Mouse (Mus musculus): ENCODE results near the gene Tmbim6. TPM values are rescaled to one million over a fixed set of nuclear protein-coding genes. Genes with fewer than 3 reads are reported as not detected.

Gene Tmbim6
- polyA plus RNA-seq, 1 experiment from 2014 or later, result 233 TPM

GRCm38 (mm10) chr15:99420101-99420500 lies 27.4 kb downstream of the Tmbim6 start:
- Histone ChIP-seq H3K4me1 (ENCODE audit: control insufficient read depth, insufficient read depth, low read length) (peaks cover 19% of the 10 kb centered on the region), H3K4me2 (peak overlapping the region; percentile 45), H3K36me3 (ENCODE audit: control insufficient read depth, insufficient read depth, low read length) (peaks cover 10% of the 10 kb centered on the region; the same call in 1 of the 2 replicates), H3K27me3 (ENCODE audit: control insufficient read depth, insufficient read depth, low read length) (no peaks in the 10 kb centered on the region), H3K27ac (ENCODE audit: low read depth, low read length) (peak overlapping the region; percentile 91), H3K9ac (ENCODE audit: low read depth, low read length) (no peak overlapping the region), H3K9me3 (replicated peaks; ENCODE audit: control insufficient read depth, low read length) (no peaks in the 10 kb centered on the region), H3K4me3 (ENCODE audit: low read depth, low read length) (no peak overlapping the region)
- no peak for ATAC-seq (replicated peaks; ENCODE audit: insufficient number of reproducible peaks, low FRiP score, low TSS enrichment)
- WGBS (ENCODE audit: insufficient replicate concordance), result 47% methylated on average over 5 of the region's 5 CpGs

GRCm38 (mm10) chr15:99420521-99421014 lies 27.9 kb downstream of the Tmbim6 start:
- WGBS (ENCODE audit: insufficient replicate concordance), result 14% methylated on average over 12 of the region's 12 CpGs
- Histone ChIP-seq H3K9me3 (replicated peaks; ENCODE audit: control insufficient read depth, low read length) (no peaks in the 10 kb centered on the region), H3K27me3 (ENCODE audit: control insufficient read depth, insufficient read depth, low read length) (no peaks in the 10 kb centered on the region), H3K4me2 (peak overlapping the region; percentile 45), H3K36me3 (ENCODE audit: control insufficient read depth, insufficient read depth, low read length) (peaks cover 10% of the 10 kb centered on the region; the same call in 1 of the 2 replicates), H3K9ac (ENCODE audit: low read depth, low read length) (peak overlapping the region; percentile 49; the same call in 1 of the 2 replicates), H3K4me1 (ENCODE audit: control insufficient read depth, insufficient read depth, low read length) (peaks cover 19% of the 10 kb centered on the region), H3K4me3 (ENCODE audit: low read depth, low read length) (no peak overlapping the region), H3K27ac (ENCODE audit: low read depth, low read length) (peak overlapping the region; percentile 91)
- ATAC-seq (replicated peaks; ENCODE audit: insufficient number of reproducible peaks, low FRiP score, low TSS enrichment), result peak; percentile 43

- no peak overlapping the region; the same call in 1 of the 2 replicates for H3K4me2 ChIP-seq
- peaks cover 10% of the 10 kb centered on the region; the same call in 1 of the 2 replicates for H3K36me3 ChIP-seq (ENCODE audit: control insufficient read depth, insufficient read depth, low read length)
- H3K27ac ChIP-seq (ENCODE audit: low read depth, low read length), result peak overlapping the region; percentile 91
- peaks cover 19% of the 10 kb centered on the region for H3K4me1 ChIP-seq (ENCODE audit: control insufficient read depth, insufficient read depth, low read length)
- no peak for ATAC-seq (replicated peaks; ENCODE audit: insufficient number of reproducible peaks, low FRiP score, low TSS enrichment)
- no peaks in the 10 kb centered on the region for H3K9me3 ChIP-seq (replicated peaks; ENCODE audit: control insufficient read depth, low read length)
- no peak overlapping the region for H3K4me3 ChIP-seq (ENCODE audit: low read depth, low read length)
- WGBS (ENCODE audit: insufficient replicate concordance), result 61% methylated on average over 9 of the region's 9 CpGs
- H3K27me3 ChIP-seq (ENCODE audit: control insufficient read depth, insufficient read depth, low read length), result no peaks in the 10 kb centered on the region
- H3K9ac ChIP-seq (ENCODE audit: low read depth, low read length), result no peak overlapping the region
Measured at GRCm38 (mm10) chr15:99421152-99421551, 28.5 kb downstream of the Tmbim6 start.

GRCm38 (mm10) chr15:99421676-99422075 lies 29.0 kb downstream of the Tmbim6 start:
- H3K4me1 ChIP-seq (ENCODE audit: control insufficient read depth, insufficient read depth, low read length), result peaks cover 17% of the 10 kb centered on the region
- H3K4me2 ChIP-seq, result no peak overlapping the region
- peak overlapping the region; percentile 91 for H3K27ac ChIP-seq (ENCODE audit: low read depth, low read length)
- H3K27me3 ChIP-seq (ENCODE audit: control insufficient read depth, insufficient read depth, low read length), result no peaks in the 10 kb centered on the region
- WGBS (ENCODE audit: insufficient replicate concordance), result 81% methylated on average over 8 of the region's 8 CpGs
- no peak overlapping the region for H3K9ac ChIP-seq (ENCODE audit: low read depth, low read length)
- H3K9me3 ChIP-seq (replicated peaks; ENCODE audit: control insufficient read depth, low read length), result no peaks in the 10 kb centered on the region
- H3K4me3 ChIP-seq (ENCODE audit: low read depth, low read length), result no peak overlapping the region
- H3K36me3 ChIP-seq (ENCODE audit: control insufficient read depth, insufficient read depth, low read length), result peaks cover 13% of the 10 kb centered on the region
- no peak for ATAC-seq (replicated peaks; ENCODE audit: insufficient number of reproducible peaks, low FRiP score, low TSS enrichment)

- no peak overlapping the region for H3K4me3 ChIP-seq (ENCODE audit: low read depth, low read length)
- H3K4me1 ChIP-seq (ENCODE audit: control insufficient read depth, insufficient read depth, low read length), result peaks cover 13% of the 10 kb centered on the region
- no peak for ATAC-seq (replicated peaks; ENCODE audit: insufficient number of reproducible peaks, low FRiP score, low TSS enrichment)
- no peaks in the 10 kb centered on the region for H3K27me3 ChIP-seq (ENCODE audit: control insufficient read depth, insufficient read depth, low read length)
- no peak overlapping the region for H3K9ac ChIP-seq (ENCODE audit: low read depth, low read length)
- H3K36me3 ChIP-seq (ENCODE audit: control insufficient read depth, insufficient read depth, low read length), result peaks cover 19% of the 10 kb centered on the region
- H3K4me2 ChIP-seq, result no peak overlapping the region
- no peaks in the 10 kb centered on the region for H3K9me3 ChIP-seq (replicated peaks; ENCODE audit: control insufficient read depth, low read length)
- H3K27ac ChIP-seq (ENCODE audit: low read depth, low read length), result no peak overlapping the region
- WGBS (ENCODE audit: insufficient replicate concordance), result 87% methylated on average over 23 of the region's 23 CpGs
Measured at GRCm38 (mm10) chr15:99422551-99422950, 29.9 kb downstream of the Tmbim6 start.

GRCm38 (mm10) chr15:99423131-99423530 lies 30.4 kb downstream of the Tmbim6 start:
- peaks cover 13% of the 10 kb centered on the region for H3K4me1 ChIP-seq (ENCODE audit: control insufficient read depth, insufficient read depth, low read length)
- H3K9ac ChIP-seq (ENCODE audit: low read depth, low read length), result no peak overlapping the region
- WGBS (ENCODE audit: insufficient replicate concordance), result 89% methylated on average over 10 of the region's 10 CpGs
- ATAC-seq (replicated peaks; ENCODE audit: insufficient number of reproducible peaks, low FRiP score, low TSS enrichment), result no peak
- no peak overlapping the region for H3K4me3 ChIP-seq (ENCODE audit: low read depth, low read length)
- no peaks in the 10 kb centered on the region for H3K27me3 ChIP-seq (ENCODE audit: control insufficient read depth, insufficient read depth, low read length)
- H3K27ac ChIP-seq (ENCODE audit: low read depth, low read length), result no peak overlapping the region
- H3K36me3 ChIP-seq (ENCODE audit: control insufficient read depth, insufficient read depth, low read length), result peaks cover 22% of the 10 kb centered on the region
- no peaks in the 10 kb centered on the region for H3K9me3 ChIP-seq (replicated peaks; ENCODE audit: control insufficient read depth, low read length)
- no peak overlapping the region for H3K4me2 ChIP-seq

- Histone ChIP-seq H3K4me3 (ENCODE audit: low read depth, low read length) (no peak overlapping the region), H3K9ac (ENCODE audit: low read depth, low read length) (no peak overlapping the region), H3K9me3 (replicated peaks; ENCODE audit: control insufficient read depth, low read length) (no peaks in the 10 kb centered on the region), H3K27ac (ENCODE audit: low read depth, low read length) (no peak overlapping the region), H3K4me1 (ENCODE audit: control insufficient read depth, insufficient read depth, low read length) (peaks cover 13% of the 10 kb centered on the region), H3K4me2 (no peak overlapping the region), H3K36me3 (ENCODE audit: control insufficient read depth, insufficient read depth, low read length) (peaks cover 26% of the 10 kb centered on the region), H3K27me3 (ENCODE audit: control insufficient read depth, insufficient read depth, low read length) (no peaks in the 10 kb centered on the region)
- no peak for ATAC-seq (replicated peaks; ENCODE audit: insufficient number of reproducible peaks, low FRiP score, low TSS enrichment)
- 81% methylated on average over 9 of the region's 9 CpGs for WGBS (ENCODE audit: insufficient replicate concordance)
Measured at GRCm38 (mm10) chr15:99423884-99424283, 31.2 kb downstream of the Tmbim6 start.

- peaks cover 18% of the 10 kb centered on the region for H3K36me3 ChIP-seq (ENCODE audit: control insufficient read depth, insufficient read depth, low read length)
Measured at GRCm38 (mm10) chr15:99430394-99430793, 37.7 kb downstream of the Tmbim6 start.

GRCm38 (mm10) chr15:99431063-99431462 lies 38.4 kb downstream of the Tmbim6 start:
- Histone ChIP-seq H3K4me2 (no peak overlapping the region), H3K9me3 (replicated peaks; ENCODE audit: control insufficient read depth, low read length) (no peaks in the 10 kb centered on the region), H3K27ac (ENCODE audit: low read depth, low read length) (no peak overlapping the region), H3K4me3 (ENCODE audit: low read depth, low read length) (no peak overlapping the region), H3K27me3 (ENCODE audit: control insufficient read depth, insufficient read depth, low read length) (no peaks in the 10 kb centered on the region), H3K4me1 (ENCODE audit: control insufficient read depth, insufficient read depth, low read length) (peaks cover 59% of the 10 kb centered on the region), H3K36me3 (ENCODE audit: control insufficient read depth, insufficient read depth, low read length) (peaks cover 18% of the 10 kb centered on the region), H3K9ac (ENCODE audit: low read depth, low read length) (no peak overlapping the region)
- no peak for ATAC-seq (replicated peaks; ENCODE audit: insufficient number of reproducible peaks, low FRiP score, low TSS enrichment)
- WGBS (ENCODE audit: insufficient replicate concordance), result 86% methylated on average over 10 of the region's 10 CpGs

More at GRCm38 (mm10) chr15:99430394-99430793, 37.7 kb downstream of the Tmbim6 start:
- H3K27me3 ChIP-seq (ENCODE audit: control insufficient read depth, insufficient read depth, low read length), result no peaks in the 10 kb centered on the region
- H3K27ac ChIP-seq (ENCODE audit: low read depth, low read length), result no peak overlapping the region
- H3K4me1 ChIP-seq (ENCODE audit: control insufficient read depth, insufficient read depth, low read length), result peaks cover 54% of the 10 kb centered on the region
- 0 out of 2 replicates have a peak overlapping the region, but pooled peaks have one; percentile 46 for H3K9ac ChIP-seq (ENCODE audit: low read depth, low read length)
- no peak overlapping the region for H3K4me3 ChIP-seq (ENCODE audit: low read depth, low read length)
- ATAC-seq (replicated peaks; ENCODE audit: insufficient number of reproducible peaks, low FRiP score, low TSS enrichment), result no peak
- no peak overlapping the region for H3K4me2 ChIP-seq
- no peaks in the 10 kb centered on the region for H3K9me3 ChIP-seq (replicated peaks; ENCODE audit: control insufficient read depth, low read length)
- 71% methylated on average over 8 of the region's 8 CpGs for WGBS (ENCODE audit: insufficient replicate concordance)
